Mouse (Mus musculus): Measurements from ENCODE around the gene Khnyn.

DNA sequence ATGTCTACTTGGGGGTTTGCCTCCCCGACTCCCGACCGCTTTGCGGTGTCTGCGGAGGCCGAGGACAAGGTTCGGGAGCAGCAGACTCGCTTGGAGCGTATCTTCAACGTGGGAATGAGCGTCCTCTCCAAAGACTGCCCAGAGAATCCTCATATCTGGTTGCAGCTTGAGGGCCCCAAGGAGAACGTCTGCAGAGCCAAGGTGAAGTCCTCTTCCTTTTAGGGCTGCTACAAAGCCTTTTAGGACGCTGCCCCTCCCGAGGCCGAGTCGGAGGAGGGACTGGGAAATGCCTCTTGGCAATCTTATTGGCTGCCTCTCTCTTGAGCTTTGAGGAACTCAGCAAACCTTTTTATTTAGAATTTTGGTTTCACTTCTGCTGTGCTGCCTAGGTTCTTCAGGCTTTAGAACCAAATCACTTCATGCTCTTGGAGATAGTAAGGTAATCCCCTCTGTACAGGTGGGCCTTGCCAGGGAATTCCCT lies 1.1 kb downstream of the Khnyn start:
- peak; percentile 36; the same call in 1 of the 2 replicates for TF ChIP-seq POLR2A (IDR thresholded peaks at IDR 0.05; ENCODE audit: low read depth, low read length)
- TF ChIP-seq CTCF (IDR thresholded peaks at IDR 0.05; ENCODE audit: extremely low read depth, insufficient read depth, insufficient read length, insufficient replicate concordance), result no peak
